Mouse (Mus musculus) thymus, postnatal 25 days (tissue): ENCODE results near the gene Max.

Experiments used
- DNase-seq: peaks from one replicate; pipeline ENCODE4 v3.0.0; 2022

Max gene

GRCm38 (mm10) chr12:76961932-76962891 is at the start of gene Max:
TSS of gene Max (minus strand) at chr12:76962201.
- DNase-seq = peak; percentile 94

- DNase-seq = no peak
Measured at GRCm38 (mm10) chr12:77011092-77011720, 49.2 kb upstream of the Max start.

GRCm38 (mm10) chr12:77009202-77010030 is 47.4 kb upstream of the Max start:
- peak; percentile 61 for DNase-seq

GRCm38 (mm10) chr12:77004893-77005292 is 42.9 kb upstream of the Max start:
- no peak for DNase-seq

- DNase-seq = no peak
Measured at GRCm38 (mm10) chr12:77002551-77003228, 40.7 kb upstream of the Max start.

- DNase-seq = no peak
Measured at GRCm38 (mm10) chr12:77001312-77001711, 39.3 kb upstream of the Max start.

GRCm38 (mm10) chr12:77000705-77001284 is 38.8 kb upstream of the Max start:
- DNase-seq = no peak

GRCm38 (mm10) chr12:77000096-77000704 is 38.2 kb upstream of the Max start:
- peak; percentile 66 for DNase-seq

- no peak for DNase-seq
Measured at GRCm38 (mm10) chr12:76994766-76995165, 32.8 kb upstream of the Max start.

- DNase-seq = no peak
Measured at GRCm38 (mm10) chr12:76992891-76993529, 31.0 kb upstream of the Max start.

GRCm38 (mm10) chr12:76982818-76983471 is 20.9 kb upstream of the Max start:
- DNase-seq = no peak

- no peak for DNase-seq
Measured at GRCm38 (mm10) chr12:76979530-76979929, 17.5 kb upstream of the Max start.

- DNase-seq = no peak
Measured at GRCm38 (mm10) chr12:76972669-76973068, 10.7 kb upstream of the Max start.

GRCm38 (mm10) chr12:76972241-76972640 is 10.2 kb upstream of the Max start:
- DNase-seq = no peak

- DNase-seq = no peak
Measured at GRCm38 (mm10) chr12:76971642-76972221, 9.7 kb upstream of the Max start.

- no peak for DNase-seq
Measured at GRCm38 (mm10) chr12:76965876-76966275, 3.9 kb upstream of the Max start.

- no peak for DNase-seq
Measured at GRCm38 (mm10) chr12:76965089-76965488, 3.1 kb upstream of the Max start.

GRCm38 (mm10) chr12:76961052-76961931 is 709 bp downstream of the Max start:
- DNase-seq = no peak

GRCm38 (mm10) chr12:76957688-76958087 is 4.3 kb downstream of the Max start:
- DNase-seq = peak; percentile 38
